Mouse (Mus musculus) induced T-regulatory cell, adult 2 months (primary cell): ENCODE measurements around the gene Cfap157.

Experiments used
- DNase-seq: peaks from one replicate; pipeline ENCODE4 v3.0.0-alpha.2; 2012; ENCODE audit warnings: low read depth

Gene Cfap157

DNA sequence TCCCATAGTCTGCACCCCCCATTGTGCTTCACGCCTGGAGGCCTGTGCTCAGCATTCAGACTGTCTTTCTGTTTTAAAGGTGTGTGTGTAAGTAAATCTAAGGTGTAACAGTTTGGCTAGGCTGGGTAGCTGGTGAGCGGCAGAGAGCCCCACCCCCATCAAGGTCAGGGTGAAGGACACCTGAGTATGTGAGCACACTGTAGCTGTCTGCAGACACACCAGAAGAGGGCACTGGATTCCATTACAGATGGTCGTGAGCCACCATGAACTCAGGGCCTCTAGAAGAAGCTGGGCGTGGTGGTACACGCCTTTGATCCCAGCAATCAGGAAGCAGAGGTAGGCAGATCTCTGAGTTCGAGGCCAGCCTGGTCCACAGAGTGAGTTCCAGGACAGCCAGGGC is 2.5 kb downstream of the Cfap157 start:
- no peak for DNase-seq

GRCm38 (mm10) chr2:32779714-32780113 is 4.5 kb downstream of the Cfap157 start:
- no peak for DNase-seq

- DNase-seq = peak; percentile 54
Observed at GRCm38 (mm10) chr2:32779131-32779530, 5.1 kb downstream of the Cfap157 start.

- no peak for DNase-seq
Observed at GRCm38 (mm10) chr2:32778081-32778480, 6.1 kb downstream of the Cfap157 start.

- no peak for DNase-seq
Observed at GRCm38 (mm10) chr2:32776192-32776591, 8.0 kb downstream of the Cfap157 start.

GRCm38 (mm10) chr2:32775359-32776074 is 8.7 kb downstream of the Cfap157 start, which contains the start of the genes Ttc16 and Ptrh1:
Ttc16 (minus strand) TSS chr2:32775633.
Ptrh1 (plus strand) TSS chr2:32775786.
- DNase-seq = peak; percentile 99

DNA sequence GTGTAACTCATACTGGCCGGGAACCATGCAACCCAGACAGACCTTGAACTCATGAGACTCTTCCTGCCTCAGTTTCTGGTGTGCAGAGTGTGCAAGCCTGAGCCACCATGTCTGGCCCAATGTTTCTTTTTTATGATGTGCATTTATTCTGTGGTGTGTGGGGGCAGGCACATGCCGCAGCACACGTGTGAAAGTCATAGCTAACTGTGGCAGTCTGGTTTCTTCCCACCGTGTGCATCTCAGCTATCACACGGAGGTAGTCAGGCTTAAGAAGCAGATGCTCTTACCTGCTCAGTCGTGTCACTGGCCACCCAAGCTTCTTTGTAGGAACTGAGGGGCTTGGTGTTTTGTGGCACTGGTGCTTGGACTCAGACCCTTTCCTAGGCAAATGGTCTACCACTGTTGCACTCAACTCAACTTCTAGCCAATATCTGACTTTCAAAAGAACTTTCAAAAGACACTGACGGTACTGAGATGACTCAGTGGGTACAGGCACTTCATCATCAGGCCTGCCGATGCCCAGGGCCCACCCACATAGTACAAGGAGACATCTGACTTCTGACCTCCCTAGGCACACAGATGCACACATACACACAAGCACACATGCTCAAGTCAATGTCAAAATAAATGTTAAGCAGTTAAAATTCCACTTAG is 11.5 kb downstream of the Cfap157 start:
- DNase-seq = peak; percentile 62

GRCm38 (mm10) chr2:32771886-32772285 is 12.3 kb downstream of the Cfap157 start:
- peak; percentile 71 for DNase-seq

DNA sequence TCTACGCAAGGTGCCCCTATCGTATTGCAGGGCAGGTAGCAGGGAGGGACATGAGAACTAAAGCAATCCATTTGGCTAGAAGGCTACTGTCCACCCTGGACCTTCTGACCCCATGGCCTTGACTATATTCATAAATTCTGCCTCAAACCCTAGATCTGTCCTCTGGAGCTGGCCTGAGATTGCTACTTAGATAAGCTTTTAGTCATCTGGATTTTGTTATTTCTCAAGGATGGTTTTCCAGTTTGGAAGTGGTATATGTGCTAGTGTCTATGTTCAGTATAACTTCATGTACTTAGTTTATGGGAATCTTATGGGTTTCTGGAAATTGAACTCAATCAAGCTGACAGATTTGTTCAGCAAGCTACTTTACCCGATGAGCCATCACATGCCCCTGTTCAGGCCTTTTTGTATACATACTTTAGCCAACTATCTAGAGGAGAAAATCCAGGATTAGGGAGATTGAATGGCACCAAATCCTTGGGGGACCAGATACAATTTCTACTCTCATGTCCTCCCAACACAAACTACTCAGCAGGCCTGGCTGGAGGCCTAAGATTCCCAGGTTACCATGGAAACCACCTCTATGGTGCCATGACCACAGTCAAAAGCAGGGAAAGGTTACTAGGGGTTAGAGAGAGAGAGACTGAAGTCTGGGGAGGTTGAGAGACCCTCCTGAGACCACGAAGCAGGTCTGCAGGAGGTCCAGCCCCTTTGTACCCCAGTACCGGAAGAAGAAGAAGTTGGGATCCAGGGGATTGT is 14.7 kb downstream of the Cfap157 start:
- no peak for DNase-seq

GRCm38 (mm10) chr2:32768661-32769285 is 15.5 kb downstream of the Cfap157 start:
- DNase-seq = no peak

GRCm38 (mm10) chr2:32767241-32767640 is 17.0 kb downstream of the Cfap157 start:
- no peak for DNase-seq

GRCm38 (mm10) chr2:32763353-32763752 is 20.9 kb downstream of the Cfap157 start:
- DNase-seq = peak; percentile 43

GRCm38 (mm10) chr2:32761859-32762258 is 22.4 kb downstream of the Cfap157 start:
- no peak for DNase-seq

- DNase-seq = no peak
Observed at GRCm38 (mm10) chr2:32761361-32761760, 22.9 kb downstream of the Cfap157 start.

GRCm38 (mm10) chr2:32759001-32759400 is 25.2 kb downstream of the Cfap157 start:
- DNase-seq = no peak

DNA sequence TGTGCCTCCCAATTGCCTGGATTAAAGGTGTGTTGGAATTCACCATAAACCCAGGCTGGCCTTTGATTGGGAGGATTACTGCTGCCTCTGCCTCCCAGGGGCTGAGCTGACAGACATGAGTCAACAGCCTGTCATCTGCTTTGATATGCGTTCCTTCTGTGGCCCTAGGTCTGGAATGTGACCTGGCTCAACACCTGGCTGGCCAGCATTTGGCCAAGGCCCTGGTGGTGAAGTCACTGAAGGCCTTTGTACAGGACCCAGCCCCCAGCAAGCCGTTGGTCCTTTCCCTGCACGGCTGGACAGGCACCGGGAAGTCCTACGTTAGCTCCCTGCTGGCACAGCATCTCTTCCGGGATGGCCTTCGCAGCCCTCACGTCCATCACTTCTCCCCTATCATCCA is 25.7 kb downstream of the Cfap157 start:
- DNase-seq = no peak

- peak; percentile 99 for DNase-seq
Observed at GRCm38 (mm10) chr2:32757056-32757845, 27.0 kb downstream of the Cfap157 start, which contains the start of gene Tor2a. Tor2a (plus strand) TSS chr2:32757234.

DNA sequence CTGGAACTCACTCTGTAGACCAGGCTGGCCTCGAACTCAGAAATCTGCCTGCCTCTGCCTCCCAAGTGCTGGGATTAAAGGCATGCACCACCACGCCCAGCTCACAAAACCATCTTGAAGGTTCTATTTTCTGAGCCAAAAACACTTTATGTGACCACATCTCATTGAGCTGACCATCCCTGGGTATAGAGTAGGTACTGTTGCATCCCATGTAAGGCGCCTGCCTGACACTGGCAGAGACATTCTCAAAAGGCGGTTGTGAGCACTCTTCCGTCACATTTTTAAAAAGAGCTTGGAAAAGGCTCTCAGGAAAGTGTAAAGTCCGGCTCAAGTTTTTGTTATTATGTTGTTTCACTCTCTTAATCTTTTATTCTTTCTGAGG is 27.6 kb downstream of the Cfap157 start:
- DNase-seq = no peak

DNA sequence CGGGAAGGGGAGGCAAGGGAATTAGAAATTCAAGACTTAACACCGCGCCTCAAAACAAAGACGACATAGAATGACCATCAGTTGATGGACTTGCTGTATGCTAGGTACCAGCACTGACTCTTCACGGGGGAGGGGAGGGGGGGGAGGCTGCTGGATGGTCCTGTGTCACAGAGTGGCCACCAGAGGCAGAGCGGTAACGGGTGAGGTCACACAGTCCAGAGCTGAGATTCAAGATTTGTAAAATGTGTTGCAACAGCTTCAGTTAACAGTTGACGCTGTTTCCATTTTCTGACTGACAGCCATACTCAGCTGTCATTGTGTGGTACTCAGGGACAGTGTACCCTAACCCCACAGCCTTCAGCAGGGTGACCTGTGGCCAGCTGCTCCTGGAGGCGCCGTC is 32.0 kb downstream of the Cfap157 start:
- no peak for DNase-seq

DNA sequence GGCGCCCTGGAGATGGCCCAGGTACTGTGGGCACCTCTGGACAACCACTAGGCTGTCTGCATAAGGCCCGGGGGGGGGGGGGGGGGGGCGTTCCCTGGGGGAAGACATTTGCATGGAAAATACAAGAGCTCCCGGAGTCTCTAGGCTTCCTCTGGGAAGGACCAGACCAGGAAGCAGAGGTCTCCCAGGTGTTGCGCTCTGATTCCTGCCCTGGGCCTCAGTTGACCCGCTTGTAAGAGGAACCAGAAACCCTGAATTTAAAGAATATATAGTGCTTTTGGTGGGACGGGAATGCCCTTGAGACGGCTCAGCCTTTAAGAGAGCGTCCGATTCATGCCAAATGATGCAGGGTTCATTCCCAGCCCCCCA is 32.6 kb downstream of the Cfap157 start:
- DNase-seq = no peak

DNA sequence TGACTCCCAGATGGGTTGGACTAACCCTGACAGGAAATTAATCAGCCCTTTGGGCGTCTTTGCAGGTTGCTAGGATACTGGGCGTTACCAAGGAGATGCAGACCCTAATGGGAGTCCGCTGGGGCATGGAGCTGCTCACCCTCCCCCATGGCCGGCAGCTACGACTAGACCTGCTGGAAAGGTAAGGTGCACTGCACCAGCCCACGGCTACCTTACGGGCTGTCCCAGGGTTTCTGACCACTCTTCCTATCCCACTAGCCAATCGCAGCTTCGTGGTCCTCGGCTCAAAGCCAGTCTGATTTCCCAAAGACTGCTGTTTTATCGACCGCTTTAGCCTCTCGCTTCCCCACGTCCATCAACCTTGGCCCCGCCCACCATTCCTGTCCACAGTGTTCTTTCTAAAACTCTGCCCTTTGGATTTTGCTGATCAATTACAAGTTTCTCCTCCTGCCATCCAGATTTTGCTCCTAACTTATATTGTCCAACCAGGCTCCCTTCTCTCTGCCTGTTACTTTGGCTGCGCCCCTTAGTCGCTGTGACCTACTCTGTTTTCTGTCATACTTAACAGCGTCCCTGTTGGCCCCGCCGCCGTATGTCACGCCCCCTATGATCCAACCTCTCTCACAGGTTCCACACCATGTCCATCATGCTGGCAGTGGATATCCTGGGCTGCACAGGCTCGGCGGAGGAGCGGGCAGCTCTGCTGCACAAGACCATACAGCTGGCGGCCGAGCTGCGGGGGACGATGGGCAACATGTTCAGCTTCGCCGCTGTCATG is 33.2 kb downstream of the Cfap157 start:
- DNase-seq = no peak
